ENCODE assay signal across 32 mouse cellular contexts in genomic region chr3:120660776-120661175, GRCm38 (mm10).
"Had no signal": no experiment of that assay in that cellular context is flagged by ENCODE, and none has a peak within 500 bp of the region (broad histone marks: within the 10 kb centered on the region; RNA-seq: fewer than 3 reads in every experiment).

No protein-coding gene starts in this region.

- H3K9ac ChIP-seq: limb, embryonic 12.5 days; limb, embryonic 13.5 days; limb, embryonic 15.5 days; liver, embryonic 12.5 days; liver, embryonic 13.5 days; liver, embryonic 14.5 days; liver, embryonic 15.5 days; liver, postnatal 0 days; lung, embryonic 14.5 days; lung, embryonic 15.5 days; midbrain, embryonic 12.5 days; midbrain, embryonic 13.5 days; midbrain, embryonic 15.5 days had no signal

- H3K4me1 ChIP-seq: limb, embryonic 10.5 days; limb, embryonic 12.5 days; limb, embryonic 13.5 days; limb, embryonic 15.5 days; liver, embryonic 12.5 days; liver, embryonic 13.5 days; liver, embryonic 15.5 days; lung, embryonic 15.5 days; megakaryocyte, embryonic 14.5 days; midbrain, embryonic 10.5 days; midbrain, embryonic 12.5 days; midbrain, embryonic 13.5 days; midbrain, embryonic 15.5 days had no signal

- H3K36me3 ChIP-seq: limb, embryonic 10.5 days; limb, embryonic 12.5 days; limb, embryonic 13.5 days; limb, embryonic 15.5 days; liver, embryonic 12.5 days; liver, embryonic 13.5 days; liver, embryonic 15.5 days; lung, embryonic 15.5 days; midbrain, embryonic 10.5 days; midbrain, embryonic 12.5 days; midbrain, embryonic 13.5 days; midbrain, embryonic 15.5 days had no signal

- H3K4me2 ChIP-seq: limb, embryonic 12.5 days; limb, embryonic 13.5 days; limb, embryonic 15.5 days; liver, embryonic 11.5 days; liver, embryonic 12.5 days; liver, embryonic 13.5 days; liver, embryonic 15.5 days; lung, embryonic 14.5 days; lung, embryonic 15.5 days; midbrain, embryonic 11.5 days; midbrain, embryonic 12.5 days; midbrain, embryonic 13.5 days; midbrain, embryonic 15.5 days had no signal

- DNase-seq: left cerebral cortex, postnatal 4 days; liver; liver, embryonic 13.5 days; liver, postnatal 0 days; lung, adult 18-20 months; lung, adult 2 months; lung, embryonic 14.5 days; lung, postnatal 10 days; lung, postnatal 14 days; lung, postnatal 36 days; lung, postnatal 4 days; midbrain, embryonic 14.5 days had no signal

- H3K27me3 ChIP-seq: limb, embryonic 12.5 days; limb, embryonic 13.5 days; limb, embryonic 15.5 days; liver, embryonic 12.5 days; liver, embryonic 13.5 days; liver, embryonic 15.5 days; lung, embryonic 15.5 days; megakaryocyte, embryonic 14.5 days; midbrain, embryonic 12.5 days; midbrain, embryonic 13.5 days; midbrain, embryonic 15.5 days had no signal

- H3K9me3 ChIP-seq: limb, embryonic 10.5 days; limb, embryonic 12.5 days; limb, embryonic 13.5 days; limb, embryonic 15.5 days; liver, embryonic 12.5 days; liver, embryonic 13.5 days; liver, embryonic 15.5 days; lung, embryonic 15.5 days; midbrain, embryonic 10.5 days; midbrain, embryonic 12.5 days; midbrain, embryonic 13.5 days; midbrain, embryonic 15.5 days had no signal

- H3K27ac ChIP-seq: left cerebral cortex, adult 2 months; limb, embryonic 10.5 days; limb, embryonic 12.5 days; limb, embryonic 13.5 days; limb, embryonic 15.5 days; liver, embryonic 12.5 days; liver, embryonic 13.5 days; liver, embryonic 14.5 days; liver, embryonic 15.5 days; lung, embryonic 15.5 days; macrophage; midbrain, embryonic 10.5 days; midbrain, embryonic 12.5 days; midbrain, embryonic 13.5 days; midbrain, embryonic 15.5 days had no signal

- ATAC-seq: liver, embryonic 12.5 days; liver, postnatal 0 days; lung, postnatal 0 days; midbrain, embryonic 13.5 days; midbrain, embryonic 15.5 days; midbrain, embryonic 16.5 days had no signal

- H3K4me3 ChIP-seq: left cerebral cortex, adult 2 months; limb, embryonic 10.5 days; limb, embryonic 12.5 days; limb, embryonic 13.5 days; limb, embryonic 15.5 days; liver, embryonic 12.5 days; liver, embryonic 13.5 days; liver, embryonic 15.5 days; lung, embryonic 15.5 days; megakaryocyte, embryonic 14.5 days; midbrain, embryonic 10.5 days; midbrain, embryonic 12.5 days; midbrain, embryonic 13.5 days; midbrain, embryonic 15.5 days; myocyte had no signal
